33 mouse cellular contexts compared by ENCODE assay signal in genomic region chr7:89957300-89957699, GRCm38 (mm10). TPM values are rescaled to one million over a fixed set of nuclear protein-coding genes. Genes with fewer than 3 reads are reported as not detected.
DNase-seq lines count a peak whose midpoint lies in the region; ATAC-seq and TF ChIP-seq lines count a peak whose summit lies in the region.
"Had no signal": no experiment of that assay in that cellular context is flagged by ENCODE, and none has a peak within 500 bp of the region (broad histone marks: within the 10 kb centered on the region; RNA-seq: fewer than 3 reads in every experiment).

No protein-coding gene starts in this region.

- TF ChIP-seq POLR2A in ES-Bruce4 (IDR thresholded peaks at IDR 0.05; ENCODE audit: insufficient read depth, low read length): no peak

- H3K27ac ChIP-seq in liver, embryonic 13.5 days: no peak overlapping the region
- no peak overlapping the region for H3K27ac ChIP-seq in liver, embryonic 11.5 days (ENCODE audit: low read depth, low read length)
- H3K27ac ChIP-seq in ES-Bruce4 (ENCODE audit: insufficient read depth, low read length): no peak overlapping the region
- H3K27ac ChIP-seq: heart, adult 2 months; hindbrain, embryonic 14.5 days; kidney, postnatal 0 days; limb, embryonic 10.5 days; limb, embryonic 15.5 days; midbrain, embryonic 10.5 days; midbrain, embryonic 15.5 days; neural tube, embryonic 15.5 days; stomach, embryonic 15.5 days had no signal

- peaks cover 74% of the 10 kb centered on the region for H3K36me3 ChIP-seq in liver, embryonic 13.5 days
- peaks cover 4% of the 10 kb centered on the region for H3K36me3 ChIP-seq in liver, embryonic 11.5 days (ENCODE audit: control insufficient read depth, insufficient read depth, low read length)
- peaks cover 59% of the 10 kb centered on the region for H3K36me3 ChIP-seq in ES-Bruce4 (ENCODE audit: control insufficient read depth, insufficient read depth, low read length, poor library complexity, severe bottlenecking)

- no peaks in the 10 kb centered on the region for H3K9me3 ChIP-seq in liver, embryonic 13.5 days (replicated peaks)
- no peaks in the 10 kb centered on the region for H3K9me3 ChIP-seq in liver, embryonic 11.5 days (ENCODE audit: control insufficient read depth, low read length)
- no peaks in the 10 kb centered on the region for H3K9me3 ChIP-seq in ES-Bruce4 (replicated peaks; ENCODE audit: control insufficient read depth, insufficient read depth, low read length, poor library complexity, severe bottlenecking)
- H3K9me3 ChIP-seq: heart, embryonic 12.5 days; limb, embryonic 10.5 days; limb, embryonic 15.5 days; midbrain, embryonic 10.5 days; midbrain, embryonic 15.5 days; neural tube, embryonic 15.5 days; stomach, embryonic 15.5 days had no signal

- no peak overlapping the region for H3K4me3 ChIP-seq in liver, embryonic 13.5 days (replicated peaks)
- H3K4me3 ChIP-seq in liver, embryonic 11.5 days (ENCODE audit: low read depth, low read length): no peak overlapping the region
- H3K4me3 ChIP-seq in ES-Bruce4 (ENCODE audit: low read depth, low read length): no peak overlapping the region
- H3K4me3 ChIP-seq: heart, adult 2 months; heart, embryonic 12.5 days; limb, embryonic 10.5 days; limb, embryonic 15.5 days; midbrain, embryonic 10.5 days; midbrain, embryonic 15.5 days; neural tube, embryonic 15.5 days; stomach, embryonic 15.5 days had no signal

- no peak overlapping the region for H3K4me2 ChIP-seq in liver, embryonic 13.5 days
- H3K4me2 ChIP-seq in liver, embryonic 11.5 days: no peak overlapping the region
- H3K4me2 ChIP-seq: heart, embryonic 12.5 days; hindbrain, embryonic 14.5 days; limb, embryonic 15.5 days; lung, embryonic 14.5 days; midbrain, embryonic 15.5 days; neural tube, embryonic 15.5 days; stomach, embryonic 15.5 days had no signal

- H3K9ac ChIP-seq in liver, embryonic 13.5 days: no peak overlapping the region
- no peak overlapping the region for H3K9ac ChIP-seq in liver, embryonic 11.5 days (ENCODE audit: low read depth, low read length)
- no peak overlapping the region for H3K9ac ChIP-seq in ES-Bruce4 (ENCODE audit: low read depth, poor library complexity, severe bottlenecking)
- H3K9ac ChIP-seq: heart, embryonic 12.5 days; hindbrain, embryonic 14.5 days; limb, embryonic 15.5 days; lung, embryonic 14.5 days; midbrain, embryonic 15.5 days; neural tube, embryonic 15.5 days; stomach, embryonic 15.5 days had no signal

- ATAC-seq in liver, embryonic 13.5 days (ENCODE audit: low read depth): peak; percentile 50; the same call in 1 of the 2 replicates
- ATAC-seq in liver, embryonic 11.5 days (replicated peaks; ENCODE audit: low FRiP score): no peak
- ATAC-seq in megakaryocyte-erythroid progenitor cell, adult 5-6 weeks (replicated peaks; ENCODE audit: low FRiP score, low TSS enrichment, poor library complexity, severe bottlenecking): peak; percentile 29; the same call in 1 of the 2 replicates
- ATAC-seq: CD4-positive, CD25-positive, alpha-beta regulatory T cell, adult 4 months; forebrain, embryonic 14.5 days; midbrain, embryonic 15.5 days had no signal

- WGBS in liver, embryonic 13.5 days (ENCODE audit: insufficient replicate concordance): 44% methylated on average over 5 of the region's 5 CpGs
- WGBS in liver, embryonic 11.5 days: 40% methylated on average over 5 of the region's 5 CpGs

- TF ChIP-seq CTCF in ES-Bruce4 (IDR thresholded peaks at IDR 0.05; ENCODE audit: low read depth, low read length): peak; percentile 36

- no peak for DNase-seq in liver, embryonic 13.5 days
- no peak for DNase-seq in liver, embryonic 11.5 days (ENCODE audit: low spot score)
- DNase-seq in ZHBTc4 (ENCODE audit: low read depth, low spot score): peak; percentile 24
- DNase-seq in cerebellum, adult 8-10 months: no peak
- DNase-seq in gastrocnemius, adult 8-10 months (ENCODE audit: low spot score in 2 of 2): no peak
- DNase-seq: adrenal gland, postnatal 25 days; cerebellum, adult 11-12 months; cerebellum, postnatal 14 days; gastrocnemius, postnatal 25 days; heart, adult 2 months; kidney, adult 2 months; kidney, postnatal 4 days; layer of hippocampus, adult 9-11 months; lung, embryonic 14.5 days; retina, postnatal 1 day; right cerebral cortex, postnatal 14 days; thymus, postnatal 25 days had no signal

- H3K4me1 ChIP-seq in liver, embryonic 13.5 days (replicated peaks): peaks cover 9% of the 10 kb centered on the region; the same call in 1 of the 2 replicates
- H3K4me1 ChIP-seq in liver, embryonic 11.5 days (replicated peaks; ENCODE audit: control insufficient read depth, insufficient read depth, low read length): no peaks in the 10 kb centered on the region; the same call in 1 of the 2 replicates
- H3K4me1 ChIP-seq in ES-Bruce4 (ENCODE audit: control insufficient read depth, insufficient read depth, low read length): no peaks in the 10 kb centered on the region
- H3K4me1 ChIP-seq: limb, embryonic 10.5 days; limb, embryonic 15.5 days; midbrain, embryonic 10.5 days; midbrain, embryonic 15.5 days; neural tube, embryonic 15.5 days; stomach, embryonic 15.5 days had no signal

- no peak for TF ChIP-seq EP300 in ES-Bruce4 (IDR thresholded peaks at IDR 0.05; ENCODE audit: insufficient read depth, low read depth, low read length)

- no peaks in the 10 kb centered on the region for H3K27me3 ChIP-seq in liver, embryonic 13.5 days
- H3K27me3 ChIP-seq in liver, embryonic 11.5 days (replicated peaks; ENCODE audit: control insufficient read depth, insufficient read depth, low read length): no peaks in the 10 kb centered on the region
- no peaks in the 10 kb centered on the region for H3K27me3 ChIP-seq in ES-Bruce4 (ENCODE audit: control insufficient read depth, insufficient read depth, low read length, poor library complexity, severe bottlenecking)
- H3K27me3 ChIP-seq: heart, embryonic 12.5 days; limb, embryonic 15.5 days; midbrain, embryonic 15.5 days; neural tube, embryonic 15.5 days; stomach, embryonic 15.5 days had no signal

RNA-seq across cellular contexts. Expression of gene Hikeshi, which starts 16.3 kb away (rescaled TPM):
- 87.8 and 95.3 TPM in 2 replicates for polyA plus RNA-seq in liver, embryonic 13.5 days (2015; fragmentation: Nextera tagmentation; extraction: Ambion mirVana)
- 138 and 146 TPM in 2 replicates for polyA plus RNA-seq in liver, embryonic 11.5 days (2014; fragmentation: Nextera tagmentation; extraction: Ambion mirVana)
- 63.0 and 64.7 TPM in 2 replicates for polyA plus RNA-seq in ES-Bruce4 (2011; ENCODE audit: insufficient read depth, insufficient read length, low read depth, missing spikeins)
- total RNA-seq in megakaryocyte-erythroid progenitor cell, adult 5-6 weeks (2014; fragmentation: Nextera tagmentation): 78.2 and 103 TPM in 2 replicates
- total RNA-seq in megakaryocyte-erythroid progenitor cell, adult 5-6 weeks (2017): 129 and 134 TPM in 2 replicates
- total RNA-seq in gastrocnemius, adult 8-10 months (2022): 100 to 1,000 TPM; 127 to 172 (median 151) TPM

RNA-seq across cellular contexts. Expression of gene Eed, which starts 23.5 kb away (rescaled TPM):
- polyA plus RNA-seq in liver, embryonic 13.5 days (2015; fragmentation: Nextera tagmentation; extraction: Ambion mirVana): 45.1 and 50.3 TPM in 2 replicates
- 68.4 and 77.1 TPM in 2 replicates for polyA plus RNA-seq in liver, embryonic 11.5 days (2014; fragmentation: Nextera tagmentation; extraction: Ambion mirVana)
- 293 and 327 TPM in 2 replicates for polyA plus RNA-seq in ES-Bruce4 (2011; ENCODE audit: insufficient read depth, insufficient read length, low read depth, missing spikeins)
- 97.7 and 117 TPM in 2 replicates for total RNA-seq in megakaryocyte-erythroid progenitor cell, adult 5-6 weeks (2014; fragmentation: Nextera tagmentation)
- total RNA-seq in megakaryocyte-erythroid progenitor cell, adult 5-6 weeks (2017): 131 and 152 TPM in 2 replicates
- 10 to 100 TPM; 18.6 to 34.8 (median 26.6) TPM for total RNA-seq in gastrocnemius, adult 8-10 months (2022)

RNA-seq across cellular contexts. Expression of gene Ccdc81, which starts 53.9 kb away (rescaled TPM):
- polyA plus RNA-seq in liver, embryonic 13.5 days (2015; fragmentation: Nextera tagmentation; extraction: Ambion mirVana): not detected in 2 replicates
- 0.06 TPM in 1 of 2 replicates, not detected in the other for polyA plus RNA-seq in liver, embryonic 11.5 days (2014; fragmentation: Nextera tagmentation; extraction: Ambion mirVana)
- 0.24 and 0.27 TPM in 2 replicates for polyA plus RNA-seq in ES-Bruce4 (2011; ENCODE audit: insufficient read depth, insufficient read length, low read depth, missing spikeins)
- not detected in 2 replicates for total RNA-seq in megakaryocyte-erythroid progenitor cell, adult 5-6 weeks (2014; fragmentation: Nextera tagmentation)
- total RNA-seq in megakaryocyte-erythroid progenitor cell, adult 5-6 weeks (2017): not detected in 2 replicates
- not detected for total RNA-seq in gastrocnemius, adult 8-10 months (2022)
- total RNA-seq: adrenal gland, postnatal 25 days; gastrocnemius, postnatal 25 days; heart, adult 2 months; hematopoietic stem cell, adult 5-6 weeks had no signal
- polyA plus RNA-seq: CD4-positive, CD25-positive, alpha-beta regulatory T cell, adult 4 months; heart, postnatal 0 days; kidney, adult 2 months; limb, embryonic 10.5 days; lung, embryonic 14.5 days; small intestine, adult 2 months; stomach, embryonic 15.5 days had no signal
